Mouse (Mus musculus): ENCODE results near the gene Metap2. TPM values are rescaled to one million over a fixed set of nuclear protein-coding genes. Genes with fewer than 3 reads are reported as not detected.

Gene Metap2
- polyA plus RNA-seq, 1 experiment: 9.5 TPM

GRCm38 (mm10) chr10:93918701-93919100, 21.8 kb upstream of the Metap2 start:
- 48% methylated on average over 6 of the region's 6 CpGs for WGBS
- TF ChIP-seq CTCF (IDR thresholded peaks at IDR 0.05; ENCODE audit: extremely low read depth, insufficient read length, insufficient replicate concordance, low read depth, low read length) (no peak), POLR2A (IDR thresholded peaks at IDR 0.05; ENCODE audit: low read depth, low read length) (no peak)
- H3K27me3 ChIP-seq (ENCODE audit: control insufficient read depth, insufficient read depth, low read length): no peaks in the 10 kb centered on the region
- H3K36me3 ChIP-seq (ENCODE audit: control insufficient read depth, insufficient read depth, low read length): no peaks in the 10 kb centered on the region
- H3K27ac ChIP-seq (ENCODE audit: insufficient read depth, low read depth, low read length): no peak overlapping the region
- no peaks in the 10 kb centered on the region for H3K4me1 ChIP-seq (ENCODE audit: control insufficient read depth, insufficient read depth, insufficient read length, low read length)
- 0 out of 2 replicates have a peak overlapping the region, but pooled peaks have one; percentile 28 for H3K4me3 ChIP-seq (ENCODE audit: low read depth, low read length)

GRCm38 (mm10) chr10:93918087-93918486, 21.2 kb upstream of the Metap2 start:
- no peak for TF ChIP-seq CTCF (IDR thresholded peaks at IDR 0.05; ENCODE audit: extremely low read depth, insufficient read length, insufficient replicate concordance, low read depth, low read length)
- no peak for TF ChIP-seq POLR2A (IDR thresholded peaks at IDR 0.05; ENCODE audit: low read depth, low read length)
- Histone ChIP-seq H3K36me3 (ENCODE audit: control insufficient read depth, insufficient read depth, low read length) (no peaks in the 10 kb centered on the region), H3K27me3 (ENCODE audit: control insufficient read depth, insufficient read depth, low read length) (no peaks in the 10 kb centered on the region), H3K4me3 (ENCODE audit: low read depth, low read length) (no peak overlapping the region), H3K4me1 (ENCODE audit: control insufficient read depth, insufficient read depth, insufficient read length, low read length) (no peaks in the 10 kb centered on the region), H3K27ac (ENCODE audit: insufficient read depth, low read depth, low read length) (no peak overlapping the region)
- 39% methylated on average over 2 of the region's 2 CpGs for WGBS

GRCm38 (mm10) chr10:93916778-93917177, 19.9 kb upstream of the Metap2 start:
- TF ChIP-seq CTCF (IDR thresholded peaks at IDR 0.05; ENCODE audit: extremely low read depth, insufficient read length, insufficient replicate concordance, low read depth, low read length): no peak
- no peak for TF ChIP-seq POLR2A (IDR thresholded peaks at IDR 0.05; ENCODE audit: low read depth, low read length)
- H3K4me1 ChIP-seq (ENCODE audit: control insufficient read depth, insufficient read depth, insufficient read length, low read length): no peaks in the 10 kb centered on the region
- WGBS: 76% methylated on average over 2 of the region's 2 CpGs
- no peak overlapping the region for H3K27ac ChIP-seq (ENCODE audit: insufficient read depth, low read depth, low read length)
- H3K36me3 ChIP-seq (ENCODE audit: control insufficient read depth, insufficient read depth, low read length): no peaks in the 10 kb centered on the region
- H3K4me3 ChIP-seq (ENCODE audit: low read depth, low read length): no peak overlapping the region
- no peaks in the 10 kb centered on the region for H3K27me3 ChIP-seq (ENCODE audit: control insufficient read depth, insufficient read depth, low read length)

DNA sequence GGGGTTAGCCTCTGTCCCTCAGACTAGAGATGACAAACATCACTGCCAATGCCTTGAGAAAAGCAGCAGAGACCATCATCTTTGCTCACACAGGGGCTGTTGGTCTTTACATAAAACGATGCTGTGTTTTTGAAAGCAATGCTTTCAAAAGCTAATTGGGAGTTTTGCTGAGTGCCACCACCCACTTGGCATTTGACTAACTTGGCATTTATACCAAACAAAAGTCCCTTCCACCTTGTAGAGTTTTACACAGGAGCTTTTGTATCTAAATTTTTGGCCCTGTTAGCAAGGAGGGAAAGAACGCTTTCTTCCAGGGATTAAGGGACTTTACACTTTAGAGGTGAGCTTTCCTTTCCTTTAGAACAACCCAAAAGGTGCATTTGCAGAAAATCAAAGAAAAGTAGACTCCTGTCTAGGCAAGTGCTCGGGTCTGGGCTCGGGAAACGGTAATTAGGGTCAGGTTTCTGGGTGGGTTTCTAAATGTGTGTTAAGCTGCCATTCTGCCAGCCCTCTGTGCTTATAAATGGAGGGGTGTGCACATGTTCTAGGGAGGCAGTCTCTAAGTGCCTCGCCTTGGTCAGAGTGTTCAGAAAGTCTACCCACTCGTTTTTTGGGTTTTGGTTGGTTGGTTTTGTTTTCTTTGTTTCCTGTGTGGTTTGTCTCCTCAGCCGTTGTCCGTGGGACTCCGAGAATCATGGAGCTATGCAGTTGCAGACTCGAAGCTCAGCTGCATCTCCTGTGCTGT, 18.8 kb upstream of the Metap2 start:
- Histone ChIP-seq H3K36me3 (ENCODE audit: control insufficient read depth, insufficient read depth, low read length) (no peaks in the 10 kb centered on the region), H3K4me1 (ENCODE audit: control insufficient read depth, insufficient read depth, insufficient read length, low read length) (no peaks in the 10 kb centered on the region), H3K27me3 (ENCODE audit: control insufficient read depth, insufficient read depth, low read length) (no peaks in the 10 kb centered on the region), H3K27ac (ENCODE audit: insufficient read depth, low read depth, low read length) (no peak overlapping the region), H3K4me3 (ENCODE audit: low read depth, low read length) (no peak overlapping the region)
- TF ChIP-seq CTCF (IDR thresholded peaks at IDR 0.05; ENCODE audit: extremely low read depth, insufficient read length, insufficient replicate concordance, low read depth, low read length): no peak
- WGBS: 56% methylated on average over 11 of the region's 11 CpGs

- H3K4me1 ChIP-seq (ENCODE audit: control insufficient read depth, insufficient read depth, insufficient read length, low read length): no peaks in the 10 kb centered on the region
- 82% methylated on average over 5 of the region's 5 CpGs for WGBS
Measured at GRCm38 (mm10) chr10:93913525-93913924, 16.6 kb upstream of the Metap2 start.

GRCm38 (mm10) chr10:93912917-93913316, 16.0 kb upstream of the Metap2 start:
- Histone ChIP-seq H3K36me3 (ENCODE audit: control insufficient read depth, insufficient read depth, low read length) (no peaks in the 10 kb centered on the region), H3K4me1 (ENCODE audit: control insufficient read depth, insufficient read depth, insufficient read length, low read length) (no peaks in the 10 kb centered on the region), H3K4me3 (ENCODE audit: low read depth, low read length) (no peak overlapping the region), H3K27ac (ENCODE audit: insufficient read depth, low read depth, low read length) (no peak overlapping the region), H3K27me3 (ENCODE audit: control insufficient read depth, insufficient read depth, low read length) (no peaks in the 10 kb centered on the region)
- WGBS: 63% methylated on average over 1 of the region's 1 CpGs
- TF ChIP-seq POLR2A (IDR thresholded peaks at IDR 0.05; ENCODE audit: low read depth, low read length) (no peak), CTCF (IDR thresholded peaks at IDR 0.05; ENCODE audit: extremely low read depth, insufficient read length, insufficient replicate concordance, low read depth, low read length) (no peak)

More at GRCm38 (mm10) chr10:93913525-93913924, 16.6 kb upstream of the Metap2 start:
- Histone ChIP-seq H3K27ac (ENCODE audit: insufficient read depth, low read depth, low read length) (no peak overlapping the region), H3K36me3 (ENCODE audit: control insufficient read depth, insufficient read depth, low read length) (no peaks in the 10 kb centered on the region), H3K4me3 (ENCODE audit: low read depth, low read length) (no peak overlapping the region), H3K27me3 (ENCODE audit: control insufficient read depth, insufficient read depth, low read length) (no peaks in the 10 kb centered on the region)
- TF ChIP-seq CTCF (IDR thresholded peaks at IDR 0.05; ENCODE audit: extremely low read depth, insufficient read length, insufficient replicate concordance, low read depth, low read length): no peak
- TF ChIP-seq POLR2A (IDR thresholded peaks at IDR 0.05; ENCODE audit: low read depth, low read length): no peak

GRCm38 (mm10) chr10:93912136-93912855, 15.4 kb upstream of the Metap2 start:
- no peaks in the 10 kb centered on the region for H3K36me3 ChIP-seq (ENCODE audit: control insufficient read depth, insufficient read depth, low read length)
- H3K4me3 ChIP-seq (ENCODE audit: low read depth, low read length): no peak overlapping the region
- 80% methylated on average over 5 of the region's 5 CpGs for WGBS
- H3K27ac ChIP-seq (ENCODE audit: insufficient read depth, low read depth, low read length): no peak overlapping the region
- no peaks in the 10 kb centered on the region for H3K4me1 ChIP-seq (ENCODE audit: control insufficient read depth, insufficient read depth, insufficient read length, low read length)
- H3K27me3 ChIP-seq (ENCODE audit: control insufficient read depth, insufficient read depth, low read length): no peaks in the 10 kb centered on the region
- TF ChIP-seq CTCF (IDR thresholded peaks at IDR 0.05; ENCODE audit: extremely low read depth, insufficient read length, insufficient replicate concordance, low read depth, low read length) (no peak), POLR2A (IDR thresholded peaks at IDR 0.05; ENCODE audit: low read depth, low read length) (no peak)
